Mouse (Mus musculus) cerebral cortex, adult 2 months (tissue): ENCODE measurements around the gene Zranb1.

ENCODE experiments used
- WGBS: fragments of 180-500 bp; shearing (Covaris S2); methylation state at CpG from one replicate; pipeline ENCODE4 v1.1.7; 2018; 5-methylcytosine and 5-hydroxymethylcytosine counted together

The Zranb1 gene

GRCm38 (mm10) chr7:133002271-133002670 is 71.3 kb downstream of the Zranb1 start:
- WGBS, result 81% methylated on average over 6 of the region's 6 CpGs

GRCm38 (mm10) chr7:133003421-133003820 is 72.5 kb downstream of the Zranb1 start:
- WGBS, result 5% methylated on average over 3 of the region's 3 CpGs

GRCm38 (mm10) chr7:133005772-133006171 is 74.8 kb downstream of the Zranb1 start:
- WGBS, result 82% methylated on average over 7 of the region's 7 CpGs

- 65% methylated on average over 11 of the region's 11 CpGs for WGBS
These were observed 76.4 kb downstream of the Zranb1 start for GRCm38 (mm10) chr7:133007343-133007742.

GRCm38 (mm10) chr7:133008663-133009062 is 77.7 kb downstream of the Zranb1 start:
- WGBS, result 85% methylated on average over 4 of the region's 4 CpGs

- WGBS, result 94% methylated on average over 8 of the region's 8 CpGs
These were observed 78.7 kb downstream of the Zranb1 start for GRCm38 (mm10) chr7:133009676-133010075.

GRCm38 (mm10) chr7:133010477-133010876 is 79.5 kb downstream of the Zranb1 start:
- WGBS, result 91% methylated on average over 3 of the region's 3 CpGs

GRCm38 (mm10) chr7:133011191-133011590 is 80.2 kb downstream of the Zranb1 start:
- WGBS, result 30% methylated on average over 5 of the region's 5 CpGs

- WGBS, result 36% methylated on average over 4 of the region's 4 CpGs
These were observed 80.7 kb downstream of the Zranb1 start for GRCm38 (mm10) chr7:133011611-133012010.

GRCm38 (mm10) chr7:133012637-133013366 is 81.9 kb downstream of the Zranb1 start:
- WGBS, result 28% methylated on average over 14 of the region's 14 CpGs

- 96% methylated on average over 10 of the region's 10 CpGs for WGBS
These were observed 83.0 kb downstream of the Zranb1 start for GRCm38 (mm10) chr7:133013923-133014322.

- 93% methylated on average over 14 of the region's 14 CpGs for WGBS
These were observed 83.7 kb downstream of the Zranb1 start for GRCm38 (mm10) chr7:133014631-133015030.

GRCm38 (mm10) chr7:133015416-133016070 is 84.6 kb downstream of the Zranb1 start:
- 62% methylated on average over 7 of the region's 7 CpGs for WGBS

GRCm38 (mm10) chr7:133018961-133019360 is 88.0 kb downstream of the Zranb1 start:
- 89% methylated on average over 7 of the region's 7 CpGs for WGBS

GRCm38 (mm10) chr7:133019481-133020020 is 88.6 kb downstream of the Zranb1 start:
- WGBS, result 66% methylated on average over 6 of the region's 6 CpGs

- 73% methylated on average over 1 of the region's 1 CpGs for WGBS
These were observed 93.8 kb downstream of the Zranb1 start for GRCm38 (mm10) chr7:133024694-133025093.

GRCm38 (mm10) chr7:133027930-133028329 is 97.0 kb downstream of the Zranb1 start:
- 96% methylated on average over 4 of the region's 4 CpGs for WGBS

GRCm38 (mm10) chr7:133029004-133029403 is 98.1 kb downstream of the Zranb1 start:
- 87% methylated on average over 8 of the region's 8 CpGs for WGBS

GRCm38 (mm10) chr7:133029496-133030047 is 98.6 kb downstream of the Zranb1 start:
- WGBS, result 79% methylated on average over 8 of the region's 8 CpGs

- WGBS, result 35% methylated on average over 9 of the region's 9 CpGs
These were observed 101.8 kb downstream of the Zranb1 start for GRCm38 (mm10) chr7:133032589-133033203.
